Mouse (Mus musculus): ENCODE results near the gene Daxx. TPM values are rescaled to one million over a fixed set of nuclear protein-coding genes. Genes with fewer than 3 reads are reported as not detected.

The Daxx gene
- polyA plus RNA-seq, 1 experiment from 2014 or later: 55.9 TPM

Small RNAs within 50 kb of the gene (microRNA-seq; reads per million reads assigned to microRNA genes)
- not detected for gene Gm27740

Other genes starting within 250 kb of the Daxx start
- 179 and 192 TPM in 2 replicates for gene Hnrnpm, start 222.6 kb upstream of the Daxx start, polyA plus RNA-seq (2015; fragmentation: Nextera tagmentation; extraction: Ambion mirVana)
- gene March2, start 190.7 kb upstream of the Daxx start, polyA plus RNA-seq (2015; fragmentation: Nextera tagmentation; extraction: Ambion mirVana): 84.6 and 86.7 TPM in 2 replicates
- gene Rab11b, start 148.9 kb upstream of the Daxx start, polyA plus RNA-seq (2015; fragmentation: Nextera tagmentation; extraction: Ambion mirVana): 590 and 595 TPM in 2 replicates
- gene Angptl4, start 127.6 kb upstream of the Daxx start, polyA plus RNA-seq (2015; fragmentation: Nextera tagmentation; extraction: Ambion mirVana): 23.2 and 23.9 TPM in 2 replicates
- 50.4 and 57.1 TPM in 2 replicates for gene Kank3, start 98.9 kb upstream of the Daxx start, polyA plus RNA-seq (2015; fragmentation: Nextera tagmentation; extraction: Ambion mirVana)
- 474 and 594 TPM in 2 replicates for gene Rps28, start 84.9 kb upstream of the Daxx start, polyA plus RNA-seq (2015; fragmentation: Nextera tagmentation; extraction: Ambion mirVana)
- 496 and 540 TPM in 2 replicates for gene Ndufa7, start 84.8 kb upstream of the Daxx start, polyA plus RNA-seq (2015; fragmentation: Nextera tagmentation; extraction: Ambion mirVana)
- gene Cd320, start 66.3 kb upstream of the Daxx start, polyA plus RNA-seq (2015; fragmentation: Nextera tagmentation; extraction: Ambion mirVana): 54.7 and 55.3 TPM in 2 replicates
- not detected in 2 replicates for gene Gm7029, start 35.6 kb upstream of the Daxx start, polyA plus RNA-seq (2015; fragmentation: Nextera tagmentation; extraction: Ambion mirVana)
- 2.2 and 2.7 TPM in 2 replicates for gene Kifc1, start 18.8 kb upstream of the Daxx start, polyA plus RNA-seq (2015; fragmentation: Nextera tagmentation; extraction: Ambion mirVana)
- gene Platr17, start 4.3 kb upstream of the Daxx start, polyA plus RNA-seq (2015; fragmentation: Nextera tagmentation; extraction: Ambion mirVana): 0.26 TPM in 1 of 2 replicates, not detected in the other
- gene Tapbp, start 6.5 kb downstream of the Daxx start, polyA plus RNA-seq (2015; fragmentation: Nextera tagmentation; extraction: Ambion mirVana): 30.5 and 33.2 TPM in 2 replicates
- 17.1 TPM in 2 replicates for gene Zbtb22, start 6.5 kb downstream of the Daxx start, polyA plus RNA-seq (2015; fragmentation: Nextera tagmentation; extraction: Ambion mirVana)
- gene Rgl2, start 20.1 kb downstream of the Daxx start, polyA plus RNA-seq (2015; fragmentation: Nextera tagmentation; extraction: Ambion mirVana): 55.1 and 60.1 TPM in 2 replicates
- 172 and 185 TPM in 2 replicates for gene Pfdn6, start 30.9 kb downstream of the Daxx start, polyA plus RNA-seq (2015; fragmentation: Nextera tagmentation; extraction: Ambion mirVana)
- gene Wdr46, start 31.2 kb downstream of the Daxx start, polyA plus RNA-seq (2015; fragmentation: Nextera tagmentation; extraction: Ambion mirVana): 24.3 and 26.5 TPM in 2 replicates
- gene B3galt4, start 42.1 kb downstream of the Daxx start, polyA plus RNA-seq (2015; fragmentation: Nextera tagmentation; extraction: Ambion mirVana): 12.8 and 14.1 TPM in 2 replicates
- gene Vps52, start 46.4 kb downstream of the Daxx start, polyA plus RNA-seq (2015; fragmentation: Nextera tagmentation; extraction: Ambion mirVana): 74.8 and 76.6 TPM in 2 replicates
- gene Rps18, start 46.6 kb downstream of the Daxx start, polyA plus RNA-seq (2015; fragmentation: Nextera tagmentation; extraction: Ambion mirVana): 701 and 784 TPM in 2 replicates
- gene H2-K1, start 90.9 kb downstream of the Daxx start, polyA plus RNA-seq (2015; fragmentation: Nextera tagmentation; extraction: Ambion mirVana): 19.5 and 25.2 TPM in 2 replicates
- 22.1 and 24.9 TPM in 2 replicates for gene Ring1, start 115.3 kb downstream of the Daxx start, polyA plus RNA-seq (2015; fragmentation: Nextera tagmentation; extraction: Ambion mirVana)
- gene H2-Ke6, start 118.6 kb downstream of the Daxx start, polyA plus RNA-seq (2015; fragmentation: Nextera tagmentation; extraction: Ambion mirVana): 64.8 and 71.9 TPM in 2 replicates
- gene Slc39a7, start 122.3 kb downstream of the Daxx start, polyA plus RNA-seq (2015; fragmentation: Nextera tagmentation; extraction: Ambion mirVana): 166 and 176 TPM in 2 replicates
- 57.8 and 61.1 TPM in 2 replicates for gene Rxrb, start 122.4 kb downstream of the Daxx start, polyA plus RNA-seq (2015; fragmentation: Nextera tagmentation; extraction: Ambion mirVana)
- gene Col11a2, start 130.0 kb downstream of the Daxx start, polyA plus RNA-seq (2015; fragmentation: Nextera tagmentation; extraction: Ambion mirVana): 4.5 and 5.4 TPM in 2 replicates
- 0.14 TPM in 1 of 2 replicates, not detected in the other for gene H2-Oa, start 182.9 kb downstream of the Daxx start, polyA plus RNA-seq (2015; fragmentation: Nextera tagmentation; extraction: Ambion mirVana)
- 19.4 and 19.8 TPM in 2 replicates for gene H2-DMa, start 210.1 kb downstream of the Daxx start, polyA plus RNA-seq (2015; fragmentation: Nextera tagmentation; extraction: Ambion mirVana)
- 122 and 144 TPM in 2 replicates for gene Brd2, start 213.2 kb downstream of the Daxx start, polyA plus RNA-seq (2015; fragmentation: Nextera tagmentation; extraction: Ambion mirVana)
- gene H2-DMb2, start 233.9 kb downstream of the Daxx start, polyA plus RNA-seq (2015; fragmentation: Nextera tagmentation; extraction: Ambion mirVana): 0.20 and 0.38 TPM in 2 replicates
- gene H2-DMb1, start 243.7 kb downstream of the Daxx start, polyA plus RNA-seq (2015; fragmentation: Nextera tagmentation; extraction: Ambion mirVana): 0.79 and 1.1 TPM in 2 replicates